ENCODE assay signal across 13 mouse cellular contexts in genomic region chr19:29666965-29667594, GRCm38 (mm10). TPM values are rescaled to one million over a fixed set of nuclear protein-coding genes. Genes with fewer than 3 reads are reported as not detected.
DNase-seq lines count a peak whose midpoint lies in the region; ATAC-seq and TF ChIP-seq lines count a peak whose summit lies in the region.
"Had no signal": no experiment of that assay in that cellular context is flagged by ENCODE, and none has a peak within 500 bp of the region (broad histone marks: within the 10 kb centered on the region; RNA-seq: fewer than 3 reads in every experiment).

No protein-coding gene starts in this region.

- TF ChIP-seq CTCF in kidney, postnatal 0 days (IDR thresholded peaks at IDR 0.05; ENCODE audit: low read depth) = no peak

- WGBS in kidney, postnatal 0 days = 27% methylated on average over 5 of the region's 5 CpGs

- no peak overlapping the region for H3K4me3 ChIP-seq in kidney, postnatal 0 days (replicated peaks; ENCODE audit: low read depth, low read length)
- H3K4me3 ChIP-seq: heart, embryonic 15.5 days; lung, embryonic 15.5 days; midbrain, embryonic 15.5 days had no signal

- H3K9ac ChIP-seq in kidney, postnatal 0 days (ENCODE audit: low read depth, low read length) = no peak overlapping the region
- H3K9ac ChIP-seq: heart, embryonic 15.5 days; lung, embryonic 15.5 days; midbrain, embryonic 15.5 days had no signal

- H3K9me3 ChIP-seq in kidney, postnatal 0 days (replicated peaks; ENCODE audit: low read length) = no peaks in the 10 kb centered on the region
- H3K9me3 ChIP-seq: heart, embryonic 15.5 days; lung, embryonic 15.5 days; midbrain, embryonic 15.5 days had no signal

- H3K27ac ChIP-seq in kidney, postnatal 0 days = peak overlapping the region; percentile 20; the same call in 1 of the 2 replicates
- H3K27ac ChIP-seq: heart, embryonic 15.5 days; lung, embryonic 15.5 days; midbrain, embryonic 15.5 days had no signal

- H3K4me2 ChIP-seq in kidney, postnatal 0 days (ENCODE audit: low read length) = no peak overlapping the region
- H3K4me2 ChIP-seq: heart, embryonic 15.5 days; lung, embryonic 15.5 days; midbrain, embryonic 15.5 days had no signal

- ATAC-seq in kidney, postnatal 0 days (replicated peaks; ENCODE audit: low FRiP score, low read depth) = peak; percentile 79; the same call in 1 of the 2 replicates
- no peak for ATAC-seq in megakaryocyte-erythroid progenitor cell, adult 5-6 weeks (replicated peaks; ENCODE audit: low FRiP score, low TSS enrichment, poor library complexity, severe bottlenecking)
- ATAC-seq: midbrain, embryonic 15.5 days had no signal

- 0 out of 2 replicates have a peak, but pooled peaks cover 8% of the 10 kb centered on the region for H3K4me1 ChIP-seq in kidney, postnatal 0 days (replicated peaks; ENCODE audit: insufficient read depth, low read length)
- H3K4me1 ChIP-seq: lung, embryonic 15.5 days; midbrain, embryonic 15.5 days had no signal

- no peaks in the 10 kb centered on the region for H3K36me3 ChIP-seq in kidney, postnatal 0 days (ENCODE audit: insufficient read depth, low read length)
- H3K36me3 ChIP-seq: heart, embryonic 15.5 days; lung, embryonic 15.5 days; midbrain, embryonic 15.5 days had no signal

- no peaks in the 10 kb centered on the region for H3K27me3 ChIP-seq in kidney, postnatal 0 days (ENCODE audit: insufficient read depth, low read length)
- H3K27me3 ChIP-seq: midbrain, embryonic 15.5 days had no signal

- peak; percentile 78 to 84 for DNase-seq in adrenal gland, adult (ENCODE audit: inconsistent age in 2 of 2, low spot score in 1 of 2)
- no peak for DNase-seq in adrenal gland, adult 18-20 months (ENCODE audit: low spot score in 2 of 2)
- DNase-seq in urinary bladder, postnatal 14 days (ENCODE audit: low spot score) = peak; percentile 67
- no peak for DNase-seq in urinary bladder, adult 2 months (ENCODE audit: low spot score)
- peak; percentile 75 for DNase-seq in kidney, postnatal 0 days (ENCODE audit: low spot score)
- no peak for DNase-seq in gastrocnemius, postnatal 10 days
- no peak for DNase-seq in frontal cortex, postnatal 25 days (ENCODE audit: low spot score in 2 of 2)
- DNase-seq: spleen, adult 18-20 months; thymus, adult 2 months had no signal

RNA-seq across cellular contexts. Expression of gene Ermp1, which starts 18.9 kb away (rescaled TPM):
- 10 to 100 TPM; 55.5 to 62.7 TPM for total RNA-seq in adrenal gland, adult 18-20 months (2021)
- 175 and 192 TPM in 2 replicates for polyA plus RNA-seq in urinary bladder, adult 2 months (2012; rRNA removed)
- 22.9 and 25.6 TPM in 2 replicates for polyA plus RNA-seq in kidney, postnatal 0 days (2015; fragmentation: Nextera tagmentation; extraction: Ambion mirVana)
- 10 to 100 TPM in 1 of 2 experiments, 1 to 10 TPM in 1; 9.7 to 10.3 TPM for total RNA-seq in gastrocnemius, postnatal 10 days (2021)
- total RNA-seq in megakaryocyte-erythroid progenitor cell, adult 5-6 weeks (2014; fragmentation: Nextera tagmentation) = 19.9 and 31.0 TPM in 2 replicates
- 27.8 and 31.1 TPM in 2 replicates for total RNA-seq in megakaryocyte-erythroid progenitor cell, adult 5-6 weeks (2017)

RNA-seq across cellular contexts. Expression of gene Mlana, which starts 30.5 kb away (rescaled TPM):
- not detected for total RNA-seq in adrenal gland, adult 18-20 months (2021)
- polyA plus RNA-seq in urinary bladder, adult 2 months (2012; rRNA removed) = 0.11 and 0.13 TPM in 2 replicates
- polyA plus RNA-seq in kidney, postnatal 0 days (2015; fragmentation: Nextera tagmentation; extraction: Ambion mirVana) = not detected in 2 replicates
- total RNA-seq in gastrocnemius, postnatal 10 days (2021) = under 1 TPM in 1 of 2 experiments, not detected in 1; 0.45 TPM
- total RNA-seq in megakaryocyte-erythroid progenitor cell, adult 5-6 weeks (2014; fragmentation: Nextera tagmentation) = not detected in 2 replicates
- total RNA-seq in megakaryocyte-erythroid progenitor cell, adult 5-6 weeks (2017) = not detected in 2 replicates
- polyA plus RNA-seq: lung, embryonic 15.5 days; midbrain, embryonic 15.5 days had no signal

Comparison
In these comparisons a context has a peak if more than half of its experiments do, and no peak if none do; other contexts are left out.
1. DNase-seq: peak in adrenal gland, adult (2 of 2), urinary bladder, postnatal 14 days (single experiment) and kidney, postnatal 0 days (single experiment); none in adrenal gland, adult 18-20 months (0 of 2), urinary bladder, adult 2 months (single experiment), gastrocnemius, postnatal 10 days (single experiment) and frontal cortex, postnatal 25 days (0 of 2).